Mouse (Mus musculus): ENCODE measurements around the gene H2al2a. TPM values are rescaled to one million over a fixed set of nuclear protein-coding genes. Genes with fewer than 3 reads are reported as not detected.
A peak's percentile ranks its signal among the peaks of the same experiment; 100 is the strongest.

H2al2a gene
- polyA plus RNA-seq (2016; fragmentation: Nextera tagmentation; extraction: Ambion mirVana) = not detected in 2 replicates

- Histone ChIP-seq H3K27ac (no peak within 1 kb of the TSS), H3K4me1 (no peaks in the 10 kb centered on the region), H3K27me3 (ENCODE audit: poor library complexity, severe bottlenecking) (no peaks in the 10 kb centered on the region), H3K36me3 (replicated peaks) (no peaks in the 10 kb centered on the region), H3K4me3 (no peak within 1 kb of the TSS), H3K9me3 (no peaks in the 10 kb centered on the region)
- DNase-seq (ENCODE audit: extremely low spot score, low spot score) = no peak
Observed at GRCm38 (mm10) chr2:17996858-17997257, at the start of gene H2al2a. Gene H2al2a (minus strand): TSS chr2:17996958.

- no peaks in the 10 kb centered on the region for H3K27me3 ChIP-seq (ENCODE audit: poor library complexity, severe bottlenecking)
- no peak for DNase-seq (ENCODE audit: extremely low spot score, low spot score)
- H3K4me3 ChIP-seq = peak overlapping the region; percentile 93
- H3K36me3 ChIP-seq (replicated peaks) = peaks cover 12% of the 10 kb centered on the region
- no peaks in the 10 kb centered on the region for H3K9me3 ChIP-seq
- peaks cover 58% of the 10 kb centered on the region for H3K4me1 ChIP-seq
- WGBS = under 1% methylated on average over 4 of the region's 4 CpGs
- H3K27ac ChIP-seq = peak overlapping the region; percentile 99
Observed at GRCm38 (mm10) chr2:18046186-18046585, 49.4 kb upstream of the H2al2a start.

- H3K4me3 ChIP-seq = peak overlapping the region; percentile 93
- H3K27me3 ChIP-seq (ENCODE audit: poor library complexity, severe bottlenecking) = no peaks in the 10 kb centered on the region
- peaks cover 58% of the 10 kb centered on the region for H3K4me1 ChIP-seq
- H3K9me3 ChIP-seq = no peaks in the 10 kb centered on the region
- peak; percentile 22 for DNase-seq (ENCODE audit: extremely low spot score, low spot score)
- H3K36me3 ChIP-seq (replicated peaks) = peaks cover 13% of the 10 kb centered on the region
- peak overlapping the region; percentile 99 for H3K27ac ChIP-seq
- WGBS = 2% methylated on average over 6 of the region's 6 CpGs
Observed at GRCm38 (mm10) chr2:18045781-18046181, 49.0 kb upstream of the H2al2a start.

GRCm38 (mm10) chr2:18045143-18045780 lies 48.5 kb upstream of the H2al2a start:
- Histone ChIP-seq H3K36me3 (replicated peaks) (peaks cover 18% of the 10 kb centered on the region), H3K4me3 (peak overlapping the region; percentile 93), H3K4me1 (peaks cover 58% of the 10 kb centered on the region), H3K27ac (peak overlapping the region; percentile 99), H3K9me3 (no peaks in the 10 kb centered on the region), H3K27me3 (ENCODE audit: poor library complexity, severe bottlenecking) (no peaks in the 10 kb centered on the region)
- DNase-seq (ENCODE audit: extremely low spot score, low spot score) = no peak
- WGBS = 2% methylated on average over 7 of the region's 7 CpGs

GRCm38 (mm10) chr2:18041199-18041885 lies 44.6 kb upstream of the H2al2a start:
- peaks cover 80% of the 10 kb centered on the region for H3K4me1 ChIP-seq
- H3K4me3 ChIP-seq = peak overlapping the region; percentile 93
- DNase-seq (ENCODE audit: extremely low spot score, low spot score) = peak; percentile 91
- H3K9me3 ChIP-seq = no peaks in the 10 kb centered on the region
- H3K27ac ChIP-seq = peak overlapping the region; percentile 99
- peaks cover 14% of the 10 kb centered on the region for H3K36me3 ChIP-seq (replicated peaks)
- 1% methylated on average over 14 of the region's 14 CpGs for WGBS
- H3K27me3 ChIP-seq (ENCODE audit: poor library complexity, severe bottlenecking) = no peaks in the 10 kb centered on the region

- no peaks in the 10 kb centered on the region for H3K27me3 ChIP-seq (ENCODE audit: poor library complexity, severe bottlenecking)
- peak overlapping the region; percentile 99 for H3K27ac ChIP-seq
- H3K36me3 ChIP-seq (replicated peaks) = peaks cover 9% of the 10 kb centered on the region
- H3K4me1 ChIP-seq = peaks cover 86% of the 10 kb centered on the region
- H3K9me3 ChIP-seq = no peaks in the 10 kb centered on the region
- DNase-seq (ENCODE audit: extremely low spot score, low spot score) = peak; percentile 63
- WGBS = 4% methylated on average over 27 of the region's 27 CpGs
- H3K4me3 ChIP-seq = peak overlapping the region; percentile 93
Observed at GRCm38 (mm10) chr2:18040347-18041160, 43.8 kb upstream of the H2al2a start.

- under 1% methylated on average over 46 of the region's 46 CpGs for WGBS
- H3K4me1 ChIP-seq = peaks cover 95% of the 10 kb centered on the region
- no peaks in the 10 kb centered on the region for H3K27me3 ChIP-seq (ENCODE audit: poor library complexity, severe bottlenecking)
Observed at GRCm38 (mm10) chr2:18039566-18040290, 43.0 kb upstream of the H2al2a start.

GRCm38 (mm10) chr2:18038895-18039371 lies 42.2 kb upstream of the H2al2a start:
- DNase-seq (ENCODE audit: extremely low spot score, low spot score) = peak; percentile 46
- 12% methylated on average over 10 of the region's 10 CpGs for WGBS
- Histone ChIP-seq H3K4me3 (peak overlapping the region; percentile 93), H3K36me3 (replicated peaks) (0 out of 2 replicates have a peak, but pooled peaks cover 7% of the 10 kb centered on the region), H3K27ac (peak overlapping the region; percentile 99), H3K4me1 (peaks cover 96% of the 10 kb centered on the region), H3K9me3 (no peaks in the 10 kb centered on the region), H3K27me3 (ENCODE audit: poor library complexity, severe bottlenecking) (no peaks in the 10 kb centered on the region)

More at GRCm38 (mm10) chr2:18039566-18040290, 43.0 kb upstream of the H2al2a start:
- H3K27ac ChIP-seq = peak overlapping the region; percentile 99
- H3K4me3 ChIP-seq = peak overlapping the region; percentile 93
- no peaks in the 10 kb centered on the region for H3K9me3 ChIP-seq
- H3K36me3 ChIP-seq (replicated peaks) = 0 out of 2 replicates have a peak, but pooled peaks cover 7% of the 10 kb centered on the region
- DNase-seq (ENCODE audit: extremely low spot score, low spot score) = peak; percentile 78

- Histone ChIP-seq H3K27ac (peak overlapping the region; percentile 99), H3K9me3 (no peaks in the 10 kb centered on the region), H3K4me1 (peaks cover 98% of the 10 kb centered on the region), H3K36me3 (replicated peaks) (0 out of 2 replicates have a peak, but pooled peaks cover 7% of the 10 kb centered on the region), H3K27me3 (ENCODE audit: poor library complexity, severe bottlenecking) (no peaks in the 10 kb centered on the region), H3K4me3 (peak overlapping the region; percentile 93; the same call in 1 of the 2 replicates)
- DNase-seq (ENCODE audit: extremely low spot score, low spot score) = no peak
- 48% methylated on average over 3 of the region's 3 CpGs for WGBS
Observed at GRCm38 (mm10) chr2:18038141-18038752, 41.5 kb upstream of the H2al2a start.

- DNase-seq (ENCODE audit: extremely low spot score, low spot score) = no peak
- Histone ChIP-seq H3K27ac (peak within 1 kb of the TSS; percentile 99), H3K36me3 (replicated peaks) (0 out of 2 replicates have a peak, but pooled peaks cover 7% of the 10 kb centered on the region), H3K4me3 (peak within 1 kb of the TSS; percentile 93; the same call in 1 of the 2 replicates), H3K4me1 (peaks cover 98% of the 10 kb centered on the region), H3K9me3 (no peaks in the 10 kb centered on the region), H3K27me3 (ENCODE audit: poor library complexity, severe bottlenecking) (no peaks in the 10 kb centered on the region)
- 57% methylated on average over 2 of the region's 2 CpGs for WGBS
Observed at GRCm38 (mm10) chr2:18037491-18037890, 40.7 kb upstream of the H2al2a start, which contains the start of gene A930004D18Rik. Gene A930004D18Rik (minus strand): TSS chr2:18037737.

GRCm38 (mm10) chr2:18034371-18035250 lies 37.9 kb upstream of the H2al2a start:
- Histone ChIP-seq H3K4me3 (peak overlapping the region; percentile 80; the same call in 1 of the 2 replicates), H3K9me3 (no peaks in the 10 kb centered on the region), H3K36me3 (replicated peaks) (no peaks in the 10 kb centered on the region), H3K27me3 (ENCODE audit: poor library complexity, severe bottlenecking) (no peaks in the 10 kb centered on the region), H3K27ac (peak overlapping the region; percentile 100), H3K4me1 (peaks cover 97% of the 10 kb centered on the region)
- 36% methylated on average over 10 of the region's 10 CpGs for WGBS
- DNase-seq (ENCODE audit: extremely low spot score, low spot score) = no peak
